Mouse (Mus musculus) A20 (cell line): ENCODE measurements around the gene Slc25a39.
"Not testable (repeated sequence)": the region's sequence is repeated elsewhere in the genome, so short reads cannot be mapped to it uniquely, and the experiment has no call there.

Source experiments
- DNase-seq: peaks from one replicate; pipeline ENCODE4 v3.0.0-alpha.2; 2011; ENCODE audit warnings: low read depth, low spot score

Slc25a39 gene

DNA sequence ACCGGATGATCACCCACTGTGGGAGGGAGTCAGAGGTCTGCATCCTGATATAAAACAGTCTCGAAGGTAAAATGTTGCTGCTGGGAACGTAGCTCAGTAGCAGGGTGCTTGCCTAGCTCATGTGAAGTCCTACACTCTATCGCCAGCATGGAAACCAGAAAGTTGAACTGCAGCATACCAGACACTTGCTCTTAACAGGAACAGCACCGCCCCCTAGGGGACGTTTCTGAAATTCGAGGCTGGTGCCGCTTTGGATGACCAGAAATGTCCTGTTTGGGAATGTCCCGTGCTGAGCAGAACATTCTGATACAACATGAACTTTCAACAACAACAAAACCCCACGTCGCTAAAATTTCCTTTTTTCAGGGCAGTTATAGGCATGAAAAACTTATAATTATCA lies 4.0 kb upstream of the Slc25a39 start:
- peak; percentile 83 for DNase-seq

DNA sequence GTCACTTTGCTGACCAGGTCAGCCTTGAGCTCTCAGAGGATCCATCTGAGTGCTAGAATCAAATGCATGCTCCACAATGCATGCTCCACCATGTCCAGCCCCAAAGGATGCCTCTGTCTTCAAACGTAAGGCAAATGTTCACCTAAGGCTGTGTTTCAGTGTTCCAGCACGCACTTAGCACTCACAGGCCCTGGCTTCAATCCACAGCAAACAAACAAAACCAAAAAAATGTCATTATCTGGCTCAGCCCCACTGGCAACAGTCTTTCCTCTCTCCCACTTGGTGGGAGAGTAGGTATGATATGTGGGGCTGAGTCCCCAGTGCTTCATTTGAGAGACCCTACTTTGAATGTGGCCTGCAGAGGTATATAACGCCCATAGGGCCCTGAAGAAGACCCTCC lies 3.3 kb upstream of the Slc25a39 start:
- no peak for DNase-seq

DNA sequence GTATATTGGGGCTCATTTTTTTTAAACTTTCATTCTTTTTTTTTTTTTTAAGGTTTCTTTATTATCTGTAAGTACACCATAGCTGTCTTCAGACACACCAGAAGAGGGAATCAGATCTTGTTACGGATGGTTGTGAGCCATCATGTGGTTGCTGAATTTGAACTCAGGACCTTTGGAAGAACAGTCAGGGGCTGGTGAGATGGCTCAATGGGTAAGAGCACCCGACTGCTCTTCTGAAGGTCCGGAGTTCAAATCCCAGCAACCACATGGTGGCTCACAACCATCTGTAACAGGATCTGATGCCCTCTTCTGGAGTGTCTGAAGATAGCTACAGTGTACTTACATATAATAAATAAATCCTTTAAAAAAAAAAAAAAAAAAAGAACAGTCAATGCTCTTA lies 2.6 kb upstream of the Slc25a39 start:
- DNase-seq: not testable (repeated sequence)

DNA sequence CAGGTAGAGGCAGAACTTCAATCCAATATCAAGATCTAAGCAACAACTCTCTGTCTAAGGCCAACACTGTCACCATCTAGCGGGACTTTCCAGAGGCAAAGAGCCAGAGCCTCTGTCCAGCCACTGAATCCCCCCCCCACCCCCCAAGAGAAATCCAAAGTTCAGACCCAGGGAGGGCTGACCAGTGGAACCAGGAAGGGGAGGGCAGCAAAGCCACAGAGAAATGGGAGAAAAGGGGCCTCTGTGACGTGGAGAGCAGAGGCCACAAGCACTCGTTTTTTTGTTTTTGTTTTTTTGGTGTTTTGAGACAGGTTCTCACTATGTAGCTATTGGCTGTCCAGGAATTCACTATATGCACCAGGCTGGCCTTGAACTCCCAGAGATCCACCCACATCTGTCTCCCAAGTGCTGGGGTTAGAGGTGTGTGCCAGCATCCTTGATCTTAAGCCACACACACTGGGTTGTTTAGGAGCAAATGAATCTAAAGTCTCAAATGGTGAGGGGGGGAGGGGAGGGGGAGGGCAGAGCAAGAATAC lies 2.1 kb upstream of the Slc25a39 start:
- DNase-seq: no peak

DNA sequence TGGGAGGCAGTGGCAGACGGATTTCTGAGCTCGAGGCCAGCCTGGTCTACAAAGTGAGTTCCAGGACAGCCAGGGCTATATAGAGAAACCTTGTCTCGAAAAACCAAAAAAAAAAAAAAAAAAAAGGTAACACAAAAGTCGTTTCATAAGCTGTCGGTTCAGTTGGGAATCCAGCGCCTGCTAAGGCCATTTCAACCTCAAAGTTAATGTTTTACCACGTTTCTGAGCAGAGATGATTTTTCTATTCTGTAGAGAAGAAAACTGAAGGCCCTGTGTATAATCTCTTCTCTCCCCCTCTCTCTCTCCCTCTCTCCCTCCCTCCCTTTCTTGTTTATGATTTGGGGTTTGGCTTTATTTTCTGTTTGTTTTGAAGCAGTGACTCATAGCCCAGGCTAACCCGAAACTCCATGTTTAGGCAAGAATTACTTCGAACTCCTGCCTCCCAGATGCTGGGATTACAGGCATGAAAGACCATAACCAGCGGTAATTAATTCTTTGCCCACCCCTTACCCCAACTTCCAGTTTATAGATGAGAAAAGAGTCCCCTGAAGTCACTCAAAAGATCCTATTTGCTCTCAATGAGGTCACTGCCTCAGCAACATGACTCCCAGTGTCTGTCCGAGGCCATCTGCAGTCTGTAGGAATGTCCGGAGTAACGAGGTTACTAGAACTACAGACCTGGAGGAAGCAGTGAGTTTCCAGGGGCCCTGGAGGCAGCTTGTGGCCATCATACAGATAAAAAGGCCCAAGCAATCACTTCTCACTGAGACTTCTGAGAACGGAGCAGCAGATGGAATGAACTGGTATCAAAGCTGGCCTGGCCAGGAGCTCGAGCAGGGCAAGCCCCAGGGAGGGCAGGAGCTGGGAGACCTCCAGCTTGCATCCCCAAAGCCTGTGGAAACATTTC lies 1.4 kb upstream of the Slc25a39 start:
- DNase-seq: no peak

DNA sequence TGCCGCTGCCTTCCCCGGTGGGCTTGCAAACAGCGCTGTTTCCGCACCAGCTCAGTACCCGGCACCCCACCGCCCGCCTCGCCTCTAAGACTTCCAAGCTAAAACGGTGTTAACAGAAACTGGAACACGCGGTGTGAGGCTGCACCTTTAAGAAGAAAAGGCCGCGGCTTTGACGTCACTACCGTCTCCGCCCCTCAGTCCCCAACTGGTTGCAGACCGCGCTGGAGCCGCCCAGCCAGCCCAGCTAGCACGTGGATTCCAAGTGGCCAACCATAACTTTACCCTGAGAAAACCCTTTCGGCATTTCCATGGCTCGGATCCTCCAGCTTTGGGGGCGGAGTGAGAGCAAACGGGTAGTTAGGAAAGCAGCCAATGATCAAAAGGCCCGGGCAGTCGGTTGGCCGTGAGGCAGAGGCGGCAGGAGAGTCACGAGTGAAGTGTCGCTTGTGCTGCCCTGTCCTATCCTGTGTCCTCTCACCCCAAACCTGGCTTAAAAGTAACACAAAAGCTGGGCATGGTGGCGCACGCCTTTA lies 664 bp upstream of the Slc25a39 start:
- peak; percentile 99 for DNase-seq

DNA sequence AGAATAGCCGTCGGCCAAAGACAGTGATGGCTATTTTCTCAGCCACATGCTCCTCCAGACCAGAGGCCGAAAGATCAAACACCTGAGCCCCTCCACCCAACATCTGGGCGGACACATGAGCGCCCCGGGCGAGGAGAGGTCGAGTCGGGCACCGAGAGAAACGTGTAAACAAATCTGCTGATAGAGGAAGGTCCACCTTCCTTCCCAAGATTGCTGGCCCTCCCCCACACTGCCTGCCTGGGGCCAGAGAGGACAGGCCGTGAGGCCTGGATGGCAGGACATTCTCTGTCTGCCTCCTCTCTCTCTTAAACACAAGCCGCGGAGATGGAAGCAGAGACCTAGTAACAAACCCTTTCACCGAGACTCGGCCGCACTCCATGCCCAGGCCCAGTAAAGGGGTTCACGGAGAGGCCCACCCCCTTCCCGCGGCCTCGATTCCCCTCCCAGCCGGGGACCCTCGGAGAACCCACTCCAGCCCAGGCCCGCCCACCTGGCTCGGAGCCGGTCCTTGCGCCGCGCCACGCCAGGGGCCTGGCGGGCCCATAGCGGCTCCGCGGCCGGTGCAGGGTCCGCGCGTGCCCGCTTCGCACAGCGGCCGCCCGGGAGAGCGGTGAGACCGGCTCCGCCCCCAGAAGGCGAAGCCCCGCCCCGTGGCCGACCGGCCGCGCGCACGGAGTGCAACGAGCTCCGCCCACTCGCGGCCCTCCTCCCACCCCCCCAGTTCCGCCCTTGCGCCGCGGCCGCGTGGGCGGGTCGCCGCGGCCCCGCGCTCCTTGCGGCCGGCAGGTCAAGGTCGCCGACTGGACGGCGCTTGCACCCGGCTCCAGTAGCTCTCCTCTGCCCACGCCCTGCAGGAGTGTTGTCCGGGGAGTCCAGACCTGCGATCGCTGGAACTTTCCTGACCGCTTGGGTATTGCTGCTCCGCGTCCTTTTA lies 579 bp downstream of the Slc25a39 start:
- DNase-seq: peak; percentile 94

DNA sequence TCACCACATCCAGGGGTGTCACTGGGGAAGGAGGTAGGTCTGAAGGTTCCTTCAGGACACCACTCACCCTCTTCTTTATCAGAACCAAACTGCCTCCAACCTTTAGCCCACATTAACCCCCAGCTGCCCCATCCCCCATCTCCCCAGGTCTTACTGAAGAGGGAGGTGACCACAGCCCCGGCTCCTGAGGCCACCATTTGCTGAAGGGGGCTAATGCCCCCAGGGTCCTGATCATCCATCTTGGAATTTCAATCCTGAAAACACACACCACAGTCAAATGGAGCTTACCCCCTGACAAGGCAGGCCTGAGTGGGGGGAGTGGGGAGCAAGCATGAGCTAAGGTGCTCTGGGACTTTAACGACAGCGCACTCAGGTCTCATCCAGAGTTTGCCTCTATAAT lies 1.3 kb downstream of the Slc25a39 start:
- DNase-seq: no peak

DNA sequence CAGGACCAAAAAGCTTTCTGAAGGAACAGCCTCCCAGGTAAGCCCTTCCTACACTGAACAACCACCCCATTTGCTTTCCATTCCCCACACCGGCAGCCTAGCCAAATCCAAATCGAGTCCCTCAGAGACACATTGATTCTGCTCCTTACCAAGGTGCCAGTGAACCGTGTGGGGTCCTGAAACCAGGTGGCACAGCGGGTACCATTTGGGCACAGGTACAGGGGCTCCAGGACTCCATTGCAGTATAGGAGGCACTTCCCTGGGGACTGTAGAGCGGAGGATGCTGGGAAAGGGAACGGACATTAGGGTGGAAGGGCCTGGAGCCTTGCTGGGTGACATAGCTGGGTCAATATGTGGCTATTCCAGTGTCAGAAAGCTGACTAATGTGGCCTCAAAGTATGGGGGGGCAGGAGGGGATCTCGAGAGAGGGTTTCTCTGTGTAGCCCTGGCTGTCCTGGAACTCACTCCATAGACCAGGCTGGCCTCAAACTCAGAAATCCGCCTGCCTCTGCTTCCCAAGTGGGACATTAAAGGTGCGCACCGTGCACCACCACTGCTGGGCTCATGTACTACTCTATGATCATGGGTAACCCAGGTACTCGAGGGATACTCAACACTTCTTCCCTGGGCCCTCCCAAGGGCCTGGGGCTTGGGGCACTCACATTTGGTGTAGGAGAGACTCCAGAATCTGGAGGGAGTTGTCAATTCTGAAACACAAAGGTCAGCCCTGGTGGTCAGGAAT lies 2.0 kb downstream of the Slc25a39 start:
- DNase-seq: no peak

DNA sequence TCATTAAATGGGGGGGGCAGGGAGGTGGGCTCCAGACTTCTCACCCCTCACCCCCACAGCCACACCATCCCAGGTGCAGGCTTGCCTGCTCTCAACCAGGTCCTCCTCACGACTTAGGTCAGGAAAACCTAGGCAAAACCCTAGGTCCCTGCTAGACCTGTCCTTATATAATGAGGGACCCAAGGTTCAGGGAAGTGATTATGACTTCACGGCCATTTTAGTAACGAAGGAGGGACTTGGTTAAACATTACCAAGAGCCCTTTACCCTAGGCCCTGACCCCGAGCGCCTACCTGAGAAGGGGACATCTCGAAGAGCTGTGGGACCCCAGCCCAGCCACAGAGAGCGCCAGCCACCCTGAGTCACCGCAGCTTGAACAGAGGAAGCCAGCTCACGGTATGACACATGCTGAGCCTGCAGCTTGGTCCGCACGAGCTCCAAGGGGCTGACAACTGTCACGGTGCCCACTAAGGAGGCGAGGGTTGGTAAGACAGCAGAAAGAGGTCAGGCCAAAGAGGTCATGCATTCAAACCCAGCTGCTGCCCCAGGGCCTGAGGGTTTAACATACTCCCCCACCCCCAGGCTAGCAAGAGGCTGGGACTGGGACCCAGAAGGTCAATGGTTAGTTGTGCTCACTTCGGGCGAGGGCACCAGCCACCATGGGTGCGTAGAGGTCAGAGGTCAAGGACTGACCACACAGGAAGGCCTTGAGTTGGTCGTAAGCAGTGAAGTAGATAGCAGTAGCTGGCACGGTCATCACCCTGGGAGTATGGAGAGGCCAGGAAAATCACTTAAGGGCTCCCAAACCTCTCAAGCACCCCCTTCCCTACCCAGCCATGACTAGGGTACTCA lies 3.4 kb downstream of the Slc25a39 start:
- DNase-seq: no peak

DNA sequence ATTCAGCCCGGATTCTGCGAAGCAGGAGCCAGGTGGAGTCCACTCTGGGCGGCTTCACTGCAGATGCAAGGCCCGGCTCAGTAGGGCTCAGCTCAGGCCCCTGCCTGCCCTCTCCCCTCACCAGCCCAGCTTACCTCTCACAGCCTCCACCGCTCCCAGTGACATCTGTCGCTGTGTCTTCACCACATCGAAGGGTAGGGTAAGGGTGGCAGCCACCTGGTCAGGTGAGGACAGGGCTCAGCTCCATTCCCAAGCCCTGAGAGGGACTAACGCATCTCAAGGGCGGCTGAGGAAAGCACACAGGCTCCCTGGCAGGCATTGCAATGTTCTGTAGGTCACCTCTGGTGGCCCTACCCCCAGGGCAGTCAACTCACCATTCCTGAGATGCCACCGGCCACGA lies 4.1 kb downstream of the Slc25a39 start:
- no peak for DNase-seq

DNA sequence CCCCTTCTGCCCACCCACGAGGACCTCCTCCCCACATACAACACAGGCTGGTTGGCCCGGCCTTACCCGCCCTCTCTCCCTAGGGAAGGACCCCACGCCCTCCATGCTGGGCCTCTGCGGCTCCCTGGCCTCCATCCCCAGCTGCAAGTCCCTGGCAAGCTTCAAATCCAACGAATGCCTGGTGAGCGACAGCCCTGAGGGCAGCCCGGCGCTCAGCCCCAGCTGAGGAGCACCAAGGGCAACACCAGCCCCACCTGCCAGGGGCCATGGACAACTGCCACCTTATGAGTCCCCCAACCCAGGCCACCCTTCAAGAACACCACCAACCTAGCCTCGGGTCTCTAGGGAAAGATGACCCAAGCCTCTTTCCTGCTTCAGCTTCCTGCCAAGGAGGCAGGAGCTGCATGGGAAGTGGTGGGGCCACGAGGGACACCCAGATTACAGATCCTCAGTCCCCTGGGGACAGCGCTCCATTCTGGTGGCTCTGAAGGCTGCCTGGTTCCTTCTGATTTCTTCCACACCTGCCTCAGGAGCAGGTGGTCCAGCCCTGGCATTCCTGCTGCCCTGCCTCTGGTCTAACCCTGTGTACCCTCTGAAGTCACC lies 5.7 kb downstream of the Slc25a39 start:
- no peak for DNase-seq

DNA sequence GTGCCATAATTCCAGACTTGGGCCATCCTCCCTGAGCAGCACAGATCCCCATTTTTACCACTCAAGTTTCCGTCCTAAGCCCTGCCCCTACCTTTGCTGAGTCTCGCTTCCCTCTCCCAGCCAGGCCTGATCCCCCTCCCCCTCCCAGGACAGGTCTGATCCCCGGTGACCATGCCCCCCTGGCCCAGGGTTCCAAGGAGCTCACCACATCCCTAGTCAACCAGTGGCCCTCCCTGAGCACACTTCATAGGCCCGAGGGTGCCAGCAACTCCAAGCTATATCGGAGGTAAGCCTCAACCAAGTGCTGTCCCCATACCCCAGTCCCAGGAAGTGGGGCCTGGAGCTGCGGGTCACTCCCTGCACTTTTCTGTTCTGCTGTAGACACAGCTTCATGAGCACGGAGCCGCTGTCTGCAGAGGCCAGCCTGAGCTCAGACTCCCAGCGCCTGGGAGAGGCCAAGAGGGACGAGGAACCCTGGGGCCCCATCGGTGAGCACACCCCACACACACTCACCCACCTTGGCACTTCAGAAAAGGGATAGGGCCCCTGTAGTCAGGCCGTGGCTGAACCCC lies 7.1 kb downstream of the Slc25a39 start:
- DNase-seq: no peak

DNA sequence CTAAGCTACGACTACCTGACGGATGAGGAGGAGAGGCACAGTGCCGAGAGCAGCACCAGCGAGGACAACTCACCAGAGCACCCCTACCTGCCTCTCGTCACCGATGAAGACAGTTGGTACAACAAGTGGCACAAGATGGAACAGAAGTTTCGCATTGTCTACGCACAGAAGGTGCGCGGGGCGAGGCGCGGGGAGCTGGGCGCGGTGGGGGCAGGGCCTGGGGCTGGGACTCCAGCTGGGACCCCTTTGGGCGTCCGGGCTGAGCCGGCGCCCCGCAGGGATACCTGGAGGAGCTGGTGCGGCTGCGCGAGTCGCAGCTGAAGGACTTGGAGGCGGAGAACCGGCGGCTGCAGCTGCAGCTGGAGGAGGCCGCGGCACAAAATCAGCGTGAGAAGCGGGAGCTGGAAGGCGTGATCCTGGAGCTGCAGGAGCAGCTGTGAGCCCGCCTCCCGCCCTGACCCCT lies 8.1 kb downstream of the Slc25a39 start:
- no peak for DNase-seq

DNA sequence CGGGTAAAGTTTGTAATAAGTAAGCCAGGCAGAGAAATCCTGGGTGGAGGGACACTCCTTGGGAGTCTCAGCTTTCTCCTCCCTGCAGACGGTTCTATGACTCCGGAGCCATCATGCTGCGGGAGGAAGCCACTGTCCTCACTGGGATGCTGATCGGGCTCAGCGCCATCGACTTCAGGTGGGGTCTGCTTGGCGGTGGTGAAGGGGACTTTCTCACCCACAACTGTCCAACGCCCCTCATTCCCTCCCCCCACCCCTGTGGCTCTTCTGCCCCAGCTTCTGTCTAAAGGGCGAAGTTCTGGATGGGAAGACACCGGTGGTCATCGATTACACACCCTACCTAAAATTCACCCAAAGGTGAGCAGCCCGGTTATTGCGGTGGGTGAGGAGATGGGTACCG lies 8.6 kb downstream of the Slc25a39 start:
- DNase-seq: no peak

DNA sequence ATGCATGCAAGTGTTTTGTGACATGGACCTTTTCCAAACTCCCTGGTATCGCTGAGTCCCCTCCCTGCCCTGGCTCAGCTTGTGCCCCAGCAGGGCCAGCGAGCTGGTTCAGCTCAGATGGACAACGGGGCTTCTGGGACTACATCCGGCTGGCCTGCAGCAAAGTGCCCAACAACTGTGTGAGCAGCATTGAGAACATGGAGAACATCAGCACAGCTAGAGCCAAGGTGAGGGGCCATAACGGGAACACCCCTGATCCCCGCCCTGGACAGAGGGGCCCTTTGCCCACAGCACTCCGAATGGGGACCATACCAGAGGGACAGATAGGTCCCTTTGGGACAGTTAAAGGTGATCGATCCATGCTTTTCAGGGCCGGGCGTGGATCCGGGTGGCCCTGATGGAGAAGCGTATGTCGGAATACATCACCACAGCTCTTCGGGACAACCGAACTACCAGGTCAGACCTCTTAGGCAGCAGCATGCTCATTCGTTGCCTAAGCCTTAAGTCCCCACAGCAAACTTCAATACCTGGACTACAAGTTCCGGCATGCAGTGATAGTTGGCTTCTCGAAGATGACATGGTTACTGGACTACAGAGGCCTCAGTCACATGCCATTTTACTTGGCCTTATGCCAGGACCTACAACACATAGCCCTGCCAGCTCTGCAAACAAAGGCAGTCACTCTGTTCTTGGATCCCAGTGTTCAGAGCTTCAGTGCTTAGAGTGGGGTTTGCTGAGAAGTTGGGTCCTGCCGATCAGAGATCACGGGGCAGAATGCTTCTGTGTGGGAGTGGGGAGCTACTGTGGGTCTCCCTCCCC lies 9.5 kb downstream of the Slc25a39 start:
- DNase-seq: no peak

DNA sequence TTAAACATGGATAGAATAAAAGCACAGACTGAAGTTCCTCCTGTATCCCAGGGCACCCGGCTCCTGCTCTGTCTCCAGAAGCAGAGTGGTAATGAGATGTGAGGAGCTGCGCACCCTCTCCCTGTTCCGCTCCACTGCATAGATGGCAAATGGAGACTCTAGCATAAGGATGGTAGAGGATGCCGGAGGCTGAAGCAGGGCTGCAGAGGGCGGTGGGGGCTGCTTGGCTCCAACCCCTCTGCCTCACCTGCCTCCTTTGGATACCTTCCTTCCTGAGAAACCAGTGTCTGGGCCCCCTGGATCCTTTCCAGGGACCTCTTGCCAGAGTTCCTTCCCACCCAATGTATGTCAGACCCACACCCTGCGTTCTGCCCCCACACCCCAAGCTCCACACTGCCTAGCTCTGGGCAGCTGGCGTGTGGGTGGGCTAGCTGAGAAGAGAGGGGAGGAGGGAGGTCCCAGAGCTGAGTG lies 11.0 kb downstream of the Slc25a39 start:
- DNase-seq: no peak

DNA sequence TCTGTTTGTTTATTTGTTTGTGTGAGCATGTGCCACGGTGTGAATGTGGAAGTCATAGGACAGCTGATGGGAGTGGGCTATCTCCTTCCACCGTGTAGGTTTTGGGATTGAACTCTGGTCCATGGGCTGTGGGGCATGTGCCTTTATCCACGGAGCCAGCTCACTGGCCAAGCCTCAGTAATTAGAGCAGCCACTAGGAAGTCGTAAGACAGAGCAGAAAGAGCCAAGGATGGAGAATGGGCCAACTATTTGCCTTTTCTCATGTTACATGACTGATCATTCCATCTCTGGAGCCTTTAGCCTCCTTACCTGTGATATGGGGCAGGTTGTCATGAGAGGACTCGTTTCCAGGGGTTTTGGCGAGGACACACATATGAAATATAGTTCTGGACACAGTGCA lies 11.5 kb downstream of the Slc25a39 start:
- no peak for DNase-seq

DNA sequence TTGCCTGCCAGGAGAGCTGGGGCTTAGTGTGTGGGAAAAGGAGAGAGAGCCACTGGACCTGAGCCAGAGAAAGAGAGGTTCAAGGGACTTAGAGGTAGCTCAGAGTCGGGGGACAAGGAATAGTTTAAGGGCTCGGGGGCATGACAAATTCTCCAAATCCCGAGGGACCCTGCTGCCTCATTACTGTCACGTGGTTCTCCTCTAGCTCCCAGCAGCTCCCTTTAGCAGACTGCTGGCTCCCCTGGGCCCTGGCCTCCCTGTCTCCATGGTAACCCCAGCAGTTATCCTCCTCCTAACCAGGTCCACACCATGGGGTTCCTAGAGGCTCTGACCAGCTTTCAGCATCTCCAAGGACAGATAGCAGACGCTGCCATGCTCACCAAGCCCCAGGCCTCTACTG lies 12.5 kb downstream of the Slc25a39 start:
- DNase-seq: no peak
